Mouse (Mus musculus) thymus, adult 2 months (tissue): ENCODE results near the gene Slitrk5.

Experiments
- CTCF ChIP-seq: fragments of 200-500 bp; IDR thresholded peaks from 2 replicates; pipeline ENCODE4 v1.5.1; 2012; ENCODE audit warnings: mild to moderate bottlenecking, control low read depth, low read length, moderate library complexity, borderline replicate concordance; ENCODE audit not compliant: control insufficient read depth, poor library complexity, insufficient read depth; ENCODE audit errors: extremely low read depth
- POLR2A ChIP-seq: fragments of 200-500 bp; IDR thresholded peaks from 2 replicates; pipeline ENCODE4 v1.6.1; 2012; ENCODE audit warnings: mild to moderate bottlenecking, low read length, control low read depth, moderate library complexity; ENCODE audit not compliant: control insufficient read depth, poor library complexity, insufficient read depth; ENCODE audit errors: extremely low read depth

- TF ChIP-seq CTCF (no peak), POLR2A (no peak)
Measured at GRCm38 (mm10) chr14:111672942-111673341, 2.0 kb upstream of the Slitrk5 start.
